Mouse (Mus musculus) liver, embryonic 12.5 days (tissue): ENCODE results near the gene Kif3c. TPM values are rescaled to one million over a fixed set of nuclear protein-coding genes. Genes with fewer than 3 reads are reported as not detected.

Source experiments
- ATAC-seq: fragments of 200-750 bp; cut with Nextera tagmentation; 2 replicates; pipeline ENCODE4 v1.8.0; 2017; ENCODE audit warnings: moderate number of reproducible peaks, mild to moderate bottlenecking, moderate library complexity
- H3K27ac ChIP-seq: fragments of 300-500 bp; sonication (generic); 2 replicates; pipeline ENCODE4 v1.5.1; 2016; ENCODE audit warnings: mild to moderate bottlenecking
- H3K27me3 ChIP-seq: fragments of 300-500 bp; sonication (generic); replicated peaks from 2 replicates; pipeline ENCODE4 v1.6.1; 2016; ENCODE audit warnings: mild to moderate bottlenecking, moderate library complexity
- H3K36me3 ChIP-seq: fragments of 300-500 bp; sonication (generic); 2 replicates; pipeline ENCODE4 v1.6.1; 2016; ENCODE audit warnings: mild to moderate bottlenecking, moderate library complexity
- H3K4me1 ChIP-seq: fragments of 300-500 bp; sonication (generic); 2 replicates; pipeline ENCODE4 v1.6.1; 2016
- H3K4me2 ChIP-seq: fragments of 300-500 bp; sonication (generic); 2 replicates; pipeline ENCODE4 v1.6.1; 2016; ENCODE audit warnings: mild to moderate bottlenecking, moderate library complexity
- H3K4me3 ChIP-seq: fragments of 300-500 bp; sonication (generic); 2 replicates; pipeline ENCODE4 v1.5.1; 2016; ENCODE audit warnings: mild to moderate bottlenecking, moderate library complexity
- H3K9ac ChIP-seq: fragments of 300-500 bp; sonication (generic); 2 replicates; pipeline ENCODE4 v1.6.1; 2016; ENCODE audit warnings: mild to moderate bottlenecking, moderate library complexity
- H3K9me3 ChIP-seq: fragments of 300-500 bp; sonication (generic); replicated peaks from 2 replicates; pipeline ENCODE4 v1.6.1; 2016; ENCODE audit warnings: mild to moderate bottlenecking, moderate library complexity
- WGBS: fragments of 180-500 bp; shearing (Covaris S2); methylation state at CpG from one replicate; pipeline ENCODE4 v1.1.7; 2016; ENCODE audit not compliant: insufficient replicate concordance; 5-methylcytosine and 5-hydroxymethylcytosine counted together
- polyA plus RNA-seq: library from polyadenylated mRNA; unstranded; fragments of >200 nt; fragmentation: Nextera tagmentation; extraction: Ambion mirVana; gene quantifications from 2 replicates; pipeline ENCODE4 v1.2.1, GENCODE M21; 2016

Kif3c gene
- polyA plus RNA-seq, 1 experiment from 2014 or later = 1.7 TPM

DNA sequence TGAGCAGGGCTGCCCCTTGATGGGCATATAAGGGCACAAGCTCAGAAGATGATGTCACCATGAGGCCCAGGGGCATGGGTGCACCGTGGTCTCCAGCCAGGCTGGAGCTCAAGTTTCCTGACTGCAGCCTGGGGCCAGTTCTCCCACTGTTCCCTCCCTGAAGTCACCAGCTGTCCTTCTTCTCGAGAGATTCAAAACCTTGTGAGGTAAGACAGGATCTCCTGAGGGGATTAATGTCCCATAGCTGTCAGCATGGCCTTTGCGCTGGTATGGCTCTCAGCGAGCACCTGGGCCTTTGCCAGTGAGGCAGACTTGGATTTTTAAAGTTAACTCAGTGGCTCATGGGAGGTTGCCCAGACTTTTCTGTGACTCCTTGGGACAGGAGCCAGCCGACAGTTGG lies 14.8 kb upstream of the Kif3c start:
- ATAC-seq = no peak
- H3K27me3 ChIP-seq = no peaks in the 10 kb centered on the region
- no peaks in the 10 kb centered on the region for H3K9me3 ChIP-seq
- H3K4me2 ChIP-seq = no peak overlapping the region
- no peak overlapping the region for H3K27ac ChIP-seq
- no peak overlapping the region for H3K4me3 ChIP-seq
- H3K9ac ChIP-seq = no peak overlapping the region
- H3K36me3 ChIP-seq = no peaks in the 10 kb centered on the region
- 51% methylated on average over 5 of the region's 5 CpGs for WGBS
- no peaks in the 10 kb centered on the region for H3K4me1 ChIP-seq

DNA sequence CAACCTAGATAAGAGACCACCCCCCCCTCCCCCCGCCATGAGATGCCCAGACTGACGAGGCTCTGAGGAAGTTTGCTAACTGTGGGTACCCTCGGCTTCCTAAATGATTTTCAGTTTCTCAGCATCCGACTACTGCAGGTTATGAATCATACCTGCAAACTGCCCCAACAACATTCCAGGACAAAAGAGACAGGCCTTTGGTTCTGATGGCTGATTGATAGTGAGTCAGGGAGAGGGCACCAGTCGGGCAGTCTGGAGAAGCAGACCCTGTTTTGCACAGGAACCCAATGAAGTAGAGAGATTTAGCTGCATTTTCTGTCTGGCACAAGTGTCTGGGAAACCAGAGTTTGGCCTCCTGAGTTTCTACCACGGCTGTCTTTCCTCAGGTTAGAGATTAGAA lies 12.7 kb upstream of the Kif3c start:
- H3K27me3 ChIP-seq = no peaks in the 10 kb centered on the region
- H3K9ac ChIP-seq = no peak overlapping the region
- ATAC-seq = no peak
- no peak overlapping the region for H3K4me2 ChIP-seq
- 56% methylated on average over 6 of the region's 6 CpGs for whole genome bisulfite sequencing
- no peaks in the 10 kb centered on the region for H3K9me3 ChIP-seq
- H3K36me3 ChIP-seq = no peaks in the 10 kb centered on the region
- H3K4me3 ChIP-seq = no peak overlapping the region
- no peaks in the 10 kb centered on the region for H3K4me1 ChIP-seq
- no peak overlapping the region for H3K27ac ChIP-seq

DNA sequence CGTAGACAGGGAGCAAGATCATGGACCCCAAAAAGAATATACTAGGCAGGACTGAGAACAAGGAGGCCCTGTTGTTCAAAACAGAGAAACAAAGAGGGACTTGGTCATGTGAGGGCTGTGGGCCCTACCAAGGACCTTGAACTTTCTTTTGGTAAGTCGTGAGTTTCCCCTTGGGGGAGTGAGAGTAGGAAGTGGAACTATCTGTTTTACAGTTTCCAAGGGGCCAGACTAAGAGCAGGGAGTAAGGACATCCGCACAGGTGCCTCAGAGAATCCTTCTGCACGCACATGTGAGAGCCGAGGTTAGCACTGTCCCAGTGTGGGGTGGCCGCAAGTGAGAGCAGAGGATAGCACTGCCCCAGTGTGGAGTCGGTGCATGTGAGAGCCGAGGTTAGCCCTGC lies 9.9 kb upstream of the Kif3c start:
- Histone ChIP-seq H3K9ac (no peak overlapping the region), H3K27ac (no peak overlapping the region), H3K36me3 (no peaks in the 10 kb centered on the region), H3K9me3 (no peaks in the 10 kb centered on the region), H3K4me1 (no peaks in the 10 kb centered on the region), H3K4me2 (no peak overlapping the region), H3K27me3 (no peaks in the 10 kb centered on the region), H3K4me3 (no peak overlapping the region)
- ATAC-seq = no peak
- 65% methylated on average over 8 of the region's 8 CpGs for WGBS

DNA sequence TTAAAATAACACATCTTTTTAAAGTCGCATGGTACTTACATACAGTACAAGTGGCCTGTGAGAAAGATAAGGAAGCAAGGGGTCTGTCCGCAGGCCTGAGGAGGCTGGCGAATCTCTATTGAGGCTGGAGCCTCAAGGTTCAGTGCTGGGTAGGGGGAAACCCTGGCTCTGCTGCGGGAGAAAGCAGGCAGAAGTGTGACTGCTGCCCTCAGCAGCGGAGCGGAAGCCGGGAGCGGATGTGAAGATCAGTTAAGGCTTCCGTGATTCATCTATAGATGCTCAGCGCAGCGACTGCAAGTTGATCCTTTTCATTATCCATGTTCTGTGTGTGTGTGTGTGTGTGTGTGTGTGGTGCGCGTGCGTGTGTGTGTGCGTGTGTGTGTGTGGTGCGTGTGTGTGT lies 8.1 kb upstream of the Kif3c start:
- Histone ChIP-seq H3K27me3 (no peaks in the 10 kb centered on the region), H3K9me3 (no peaks in the 10 kb centered on the region), H3K4me1 (no peaks in the 10 kb centered on the region), H3K9ac (no peak overlapping the region), H3K36me3 (no peaks in the 10 kb centered on the region), H3K4me2 (peak overlapping the region; percentile 20), H3K4me3 (no peak overlapping the region), H3K27ac (no peak overlapping the region)
- no peak for ATAC-seq
- 37% methylated on average over 16 of the region's 16 CpGs for WGBS

DNA sequence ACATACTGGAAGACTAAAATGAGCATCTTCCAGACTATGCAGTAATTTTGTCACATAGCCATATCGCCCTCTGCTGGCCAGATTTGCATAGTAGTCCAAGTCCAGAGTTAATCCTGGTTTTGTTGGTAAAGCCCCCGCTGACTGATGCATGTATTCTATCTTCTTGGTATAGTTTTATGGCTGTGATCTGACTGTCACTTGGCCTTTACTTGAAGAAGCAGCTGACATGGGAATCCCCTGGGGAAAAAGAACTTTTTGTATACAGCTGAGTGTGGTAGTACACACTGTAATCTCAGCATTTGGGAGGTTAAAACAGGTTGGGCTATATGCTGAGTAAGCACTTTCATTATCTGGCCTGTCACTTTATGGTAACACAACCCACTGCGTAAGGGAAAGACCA lies 5.6 kb upstream of the Kif3c start:
- Histone ChIP-seq H3K36me3 (no peaks in the 10 kb centered on the region), H3K4me1 (no peaks in the 10 kb centered on the region)
- peak; percentile 32; the same call in 1 of the 2 replicates for ATAC-seq

DNA sequence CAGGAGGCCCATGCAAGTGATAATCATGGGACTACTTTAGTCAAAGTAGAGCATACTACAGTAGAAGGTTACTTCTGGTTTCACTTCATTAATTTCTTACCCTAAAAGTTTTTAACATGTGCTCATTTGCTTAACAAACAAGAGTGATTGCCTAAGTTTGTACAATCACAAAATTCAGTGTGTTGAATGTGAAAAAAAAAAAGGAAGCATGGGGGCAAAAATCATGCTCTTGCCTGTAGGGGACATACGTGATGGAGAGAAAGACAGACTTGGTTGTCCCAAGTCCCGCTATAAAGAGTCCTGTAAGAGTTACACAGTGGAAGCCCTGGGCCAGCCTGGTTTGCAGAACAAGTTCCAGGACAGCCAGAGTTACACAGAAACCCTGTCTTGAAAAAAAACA lies 4.9 kb upstream of the Kif3c start:
- no peak for ATAC-seq
- peaks cover 3% of the 10 kb centered on the region for H3K27me3 ChIP-seq
- H3K4me2 ChIP-seq = no peak overlapping the region
- 73% methylated on average over 2 of the region's 2 CpGs for WGBS
- H3K4me1 ChIP-seq = peaks cover 6% of the 10 kb centered on the region; the same call in 1 of the 2 replicates
- H3K36me3 ChIP-seq = no peaks in the 10 kb centered on the region
- no peaks in the 10 kb centered on the region for H3K9me3 ChIP-seq
- no peak overlapping the region for H3K27ac ChIP-seq
- no peak overlapping the region for H3K4me3 ChIP-seq
- no peak overlapping the region for H3K9ac ChIP-seq

More for the DNA sequence above, 5.6 kb upstream of the Kif3c start:
- H3K4me2 ChIP-seq = 0 out of 2 replicates have a peak overlapping the region, but pooled peaks have one; percentile 1
- no peak overlapping the region for H3K4me3 ChIP-seq
- no peak overlapping the region for H3K27ac ChIP-seq
- H3K9me3 ChIP-seq = no peaks in the 10 kb centered on the region
- H3K27me3 ChIP-seq = no peaks in the 10 kb centered on the region
- WGBS = 12% methylated on average over 3 of the region's 3 CpGs
- no peak overlapping the region for H3K9ac ChIP-seq

DNA sequence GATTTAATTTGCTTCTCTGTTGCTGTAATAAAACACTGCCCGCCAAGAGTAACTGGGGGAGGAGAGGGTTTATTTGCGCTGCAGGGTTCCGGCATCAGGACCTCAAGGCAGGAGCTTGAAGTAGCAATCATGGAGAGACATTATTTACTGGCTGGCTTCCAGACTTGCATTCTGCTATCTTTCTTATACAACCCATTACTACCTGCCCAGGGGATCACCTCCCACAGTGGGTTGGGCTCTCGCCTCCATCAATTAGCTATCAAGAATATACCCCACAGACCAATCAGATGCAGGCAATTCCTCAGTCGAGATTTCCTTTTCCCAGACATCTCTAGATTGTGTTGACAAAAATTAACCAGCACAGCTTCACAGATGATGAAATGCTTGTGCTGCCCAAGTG lies 856 bp upstream of the Kif3c start:
- ATAC-seq = no peak
- Histone ChIP-seq H3K4me2 (peak overlapping the region; percentile 79; the same call in 1 of the 2 replicates), H3K36me3 (no peaks in the 10 kb centered on the region), H3K4me1 (peaks cover 16% of the 10 kb centered on the region), H3K27ac (no peak overlapping the region), H3K27me3 (peaks cover 27% of the 10 kb centered on the region), H3K9me3 (no peaks in the 10 kb centered on the region), H3K9ac (no peak overlapping the region), H3K4me3 (no peak overlapping the region)
- WGBS = 81% methylated on average over 5 of the region's 5 CpGs

DNA sequence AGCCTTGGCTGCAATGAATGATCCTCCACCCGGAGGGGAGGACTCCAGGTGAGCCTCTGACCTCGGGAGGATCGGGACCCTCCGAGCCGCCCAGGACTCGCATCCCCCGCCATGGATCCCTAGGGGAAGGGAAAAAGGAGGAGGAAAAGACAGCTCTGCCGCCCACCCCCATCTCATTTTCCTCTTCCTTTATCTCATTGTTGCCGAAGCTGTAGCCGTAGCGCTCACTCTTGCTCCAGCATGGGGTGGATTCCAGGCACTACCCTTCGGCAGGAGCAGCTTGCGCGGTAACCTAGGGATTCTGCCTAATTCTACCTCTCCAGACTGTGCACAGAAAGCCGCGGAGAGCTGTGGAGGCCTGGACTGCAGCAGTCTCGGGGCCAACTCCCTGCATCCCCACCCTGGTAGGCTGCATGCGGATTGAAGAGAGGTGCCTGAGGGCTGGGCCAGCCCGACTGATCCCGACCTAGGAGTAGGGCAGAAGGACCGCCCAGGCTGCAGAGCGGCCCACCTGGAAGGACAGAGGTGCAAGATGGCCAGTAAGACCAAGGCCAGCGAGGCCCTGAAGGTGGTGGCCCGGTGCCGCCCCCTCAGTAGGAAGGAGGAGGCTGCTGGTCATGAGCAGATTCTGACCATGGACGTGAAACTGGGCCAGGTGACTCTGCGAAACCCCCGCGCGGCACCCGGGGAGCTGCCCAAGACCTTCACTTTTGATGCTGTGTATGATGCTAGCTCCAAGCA lies 687 bp downstream of the Kif3c start:
- peaks cover 16% of the 10 kb centered on the region for H3K4me1 ChIP-seq
- H3K9ac ChIP-seq = peak overlapping the region; percentile 47
- peak overlapping the region; percentile 63 for H3K4me3 ChIP-seq
- peaks cover 27% of the 10 kb centered on the region for H3K27me3 ChIP-seq
- 6% methylated on average over 31 of the region's 31 CpGs for WGBS
- peak overlapping the region; percentile 79 for H3K4me2 ChIP-seq
- no peak overlapping the region for H3K27ac ChIP-seq
- H3K36me3 ChIP-seq = no peaks in the 10 kb centered on the region
- H3K9me3 ChIP-seq = no peaks in the 10 kb centered on the region
- peak; percentile 22 for ATAC-seq

DNA sequence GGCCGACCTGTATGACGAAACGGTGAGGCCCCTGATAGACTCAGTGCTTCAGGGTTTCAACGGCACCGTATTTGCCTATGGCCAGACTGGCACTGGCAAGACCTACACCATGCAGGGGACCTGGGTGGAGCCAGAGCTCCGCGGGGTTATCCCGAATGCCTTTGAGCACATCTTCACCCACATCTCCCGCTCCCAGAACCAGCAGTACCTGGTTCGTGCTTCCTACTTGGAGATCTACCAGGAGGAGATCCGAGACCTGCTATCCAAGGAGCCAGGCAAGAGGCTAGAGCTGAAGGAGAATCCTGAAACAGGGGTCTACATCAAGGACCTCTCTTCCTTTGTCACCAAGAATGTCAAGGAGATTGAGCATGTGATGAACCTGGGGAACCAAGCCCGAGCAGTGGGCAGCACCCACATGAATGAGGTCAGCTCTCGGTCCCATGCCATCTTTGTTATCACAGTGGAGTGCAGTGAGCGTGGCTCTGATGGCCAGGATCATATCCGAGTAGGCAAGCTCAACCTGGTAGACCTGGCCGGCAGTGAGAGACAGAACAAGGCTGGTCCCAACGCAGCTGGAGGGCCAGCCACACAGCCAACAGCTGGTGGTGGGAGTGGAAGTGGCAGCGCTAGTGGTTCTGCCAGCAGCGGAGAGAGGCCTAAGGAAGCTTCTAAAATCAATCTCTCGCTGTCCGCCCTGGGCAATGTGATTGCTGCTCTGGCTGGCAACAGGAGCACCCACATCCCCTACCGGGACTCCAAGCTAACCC lies 1.4 kb downstream of the Kif3c start:
- no peak overlapping the region for H3K27ac ChIP-seq
- H3K4me1 ChIP-seq = peaks cover 16% of the 10 kb centered on the region
- 60% methylated on average over 22 of the region's 22 CpGs for WGBS
- no peaks in the 10 kb centered on the region for H3K9me3 ChIP-seq
- H3K4me3 ChIP-seq = peak overlapping the region; percentile 63; the same call in 1 of the 2 replicates
- ATAC-seq = no peak
- H3K9ac ChIP-seq = no peak overlapping the region
- H3K4me2 ChIP-seq = peak overlapping the region; percentile 79
- H3K27me3 ChIP-seq = peaks cover 31% of the 10 kb centered on the region
- no peaks in the 10 kb centered on the region for H3K36me3 ChIP-seq

DNA sequence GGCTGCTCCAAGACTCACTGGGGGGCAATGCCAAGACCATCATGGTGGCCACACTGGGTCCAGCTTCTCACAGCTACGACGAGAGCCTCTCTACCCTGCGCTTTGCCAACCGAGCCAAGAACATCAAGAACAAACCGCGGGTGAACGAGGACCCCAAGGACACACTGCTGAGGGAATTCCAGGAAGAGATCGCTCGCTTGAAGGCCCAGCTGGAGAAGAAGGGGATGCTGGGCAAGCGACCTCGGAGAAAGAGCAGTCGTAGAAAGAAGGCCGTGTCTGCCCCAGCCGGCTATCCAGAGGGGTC lies 2.0 kb downstream of the Kif3c start:
- WGBS = 82% methylated on average over 14 of the region's 14 CpGs
- Histone ChIP-seq H3K4me1 (peaks cover 16% of the 10 kb centered on the region), H3K9ac (no peak overlapping the region), H3K27me3 (peaks cover 32% of the 10 kb centered on the region), H3K4me3 (no peak overlapping the region), H3K4me2 (no peak overlapping the region), H3K27ac (no peak overlapping the region), H3K9me3 (no peaks in the 10 kb centered on the region), H3K36me3 (no peaks in the 10 kb centered on the region)
- ATAC-seq = no peak

DNA sequence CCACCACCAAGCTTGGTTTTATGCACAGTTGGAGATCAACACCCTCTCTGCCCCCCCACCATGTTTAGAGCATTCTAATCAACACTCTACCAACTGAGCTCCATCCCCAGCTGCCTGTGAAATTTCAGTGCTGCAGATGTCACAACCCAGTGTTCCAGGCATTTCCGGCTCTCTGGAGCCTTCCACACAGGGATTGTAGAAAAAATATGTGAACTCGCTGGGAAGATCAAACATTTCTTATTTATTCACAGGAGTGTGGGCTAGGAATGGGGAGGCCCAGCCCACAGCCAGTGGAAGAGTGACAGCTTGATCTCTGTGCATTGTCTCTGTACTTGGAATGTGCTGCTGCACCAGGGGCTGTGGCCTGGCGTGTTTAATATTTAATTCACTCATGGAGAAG lies 3.8 kb downstream of the Kif3c start:
- WGBS = 58% methylated on average over 3 of the region's 3 CpGs
- H3K4me2 ChIP-seq = no peak overlapping the region

More for the DNA sequence above, 3.8 kb downstream of the Kif3c start:
- H3K27me3 ChIP-seq = peaks cover 32% of the 10 kb centered on the region
- no peaks in the 10 kb centered on the region for H3K36me3 ChIP-seq
- no peak overlapping the region for H3K27ac ChIP-seq
- peaks cover 16% of the 10 kb centered on the region for H3K4me1 ChIP-seq
- H3K9me3 ChIP-seq = no peaks in the 10 kb centered on the region
- H3K4me3 ChIP-seq = no peak overlapping the region
- no peak for ATAC-seq
- no peak overlapping the region for H3K9ac ChIP-seq
